Mouse (Mus musculus): ENCODE measurements around the gene Ppid. TPM values are rescaled to one million over a fixed set of nuclear protein-coding genes. Genes with fewer than 3 reads are reported as not detected.

Gene Ppid
- polyA plus RNA-seq, 1 experiment, result 9.6 TPM

DNA sequence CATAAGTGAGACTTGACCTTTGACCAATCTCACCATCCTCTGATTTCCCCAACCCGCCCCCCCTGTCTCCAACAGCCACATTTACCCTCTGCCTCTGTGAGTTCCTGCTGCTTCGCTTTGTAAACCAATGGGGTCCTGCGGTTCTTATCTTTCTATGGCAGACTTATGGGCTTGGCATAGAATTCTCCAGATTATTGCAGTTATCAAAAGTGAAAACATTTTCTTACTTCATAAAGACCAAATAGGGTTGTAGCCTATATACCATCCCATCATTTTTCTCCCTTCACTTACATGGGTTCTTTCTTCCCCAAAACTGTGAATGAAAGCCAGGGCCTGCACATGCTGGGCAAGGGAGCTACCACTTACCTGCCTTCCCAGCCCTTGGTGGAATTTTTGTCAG, 16.8 kb upstream of the Ppid start:
- Histone ChIP-seq H3K4me1 (ENCODE audit: control insufficient read depth, insufficient read depth, low read length) (peaks cover 5% of the 10 kb centered on the region; the same call in 1 of the 2 replicates), H3K36me3 (ENCODE audit: control insufficient read depth, insufficient read depth, low read length) (no peaks in the 10 kb centered on the region), H3K27ac (ENCODE audit: insufficient read depth, low read depth, low read length) (no peak overlapping the region), H3K27me3 (replicated peaks; ENCODE audit: control insufficient read depth, insufficient read depth, low read length) (no peaks in the 10 kb centered on the region), H3K4me3 (ENCODE audit: insufficient read depth, low read depth, low read length) (no peak overlapping the region)
- TF ChIP-seq POLR2A (IDR thresholded peaks at IDR 0.05; ENCODE audit: low read depth, low read length) (no peak), CTCF (conservative IDR thresholded peaks at IDR 0.05; ENCODE audit: insufficient read depth, insufficient read length, low read depth, low read length) (no peak)
- 94% methylated on average over 3 of the region's 3 CpGs for WGBS
- no peak for DNase-seq

DNA sequence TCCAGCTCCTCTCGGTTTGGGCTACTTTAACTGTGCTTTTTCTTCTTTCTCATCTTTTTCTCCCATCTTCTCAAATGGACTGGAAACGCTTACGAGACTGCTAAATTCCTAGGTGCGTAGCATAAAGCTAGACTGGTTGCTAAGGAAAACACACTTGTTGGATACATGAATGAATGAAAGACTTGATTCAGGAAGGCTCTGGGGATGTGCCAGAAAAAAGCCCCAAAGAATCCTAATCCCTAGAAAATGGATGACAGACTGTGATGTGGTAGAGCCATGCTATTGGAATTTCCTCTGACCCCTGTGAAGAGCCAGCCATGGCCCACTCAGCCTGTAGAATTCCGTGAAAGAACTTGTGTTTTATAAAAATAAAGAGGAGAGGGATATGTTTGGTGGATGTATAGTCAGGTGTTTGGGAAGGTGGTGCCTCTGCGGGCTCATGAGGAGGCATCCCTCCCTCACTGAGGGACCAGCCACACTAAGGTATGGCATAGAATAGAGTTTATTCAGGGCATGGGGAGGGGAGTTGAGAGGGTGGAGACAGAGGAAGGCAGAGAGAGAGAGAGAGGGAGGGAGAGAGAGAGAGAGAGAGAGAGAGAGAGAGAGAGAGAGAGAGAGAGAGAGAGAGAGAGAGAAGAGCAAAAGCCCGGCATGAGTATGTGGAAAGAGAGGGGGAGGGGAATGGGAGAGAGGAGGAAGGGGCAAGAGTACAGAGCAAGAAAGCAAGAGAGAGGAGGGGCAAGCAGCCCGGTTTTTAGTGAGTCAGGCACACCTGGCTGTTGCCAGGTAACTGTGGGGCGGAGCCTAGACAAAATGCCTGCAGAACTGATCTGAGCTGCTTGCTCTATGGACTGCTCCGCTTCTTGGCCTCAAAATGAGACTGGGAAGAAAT, 15.3 kb upstream of the Ppid start:
- H3K27ac ChIP-seq (ENCODE audit: insufficient read depth, low read depth, low read length), result no peak overlapping the region
- 51% methylated on average over 10 of the region's 10 CpGs for WGBS
- no peaks in the 10 kb centered on the region for H3K27me3 ChIP-seq (replicated peaks; ENCODE audit: control insufficient read depth, insufficient read depth, low read length)
- TF ChIP-seq POLR2A (IDR thresholded peaks at IDR 0.05; ENCODE audit: low read depth, low read length) (no peak), CTCF (conservative IDR thresholded peaks at IDR 0.05; ENCODE audit: insufficient read depth, insufficient read length, low read depth, low read length) (no peak)
- H3K36me3 ChIP-seq (ENCODE audit: control insufficient read depth, insufficient read depth, low read length), result no peaks in the 10 kb centered on the region
- DNase-seq, result peak; percentile 74
- H3K4me3 ChIP-seq (ENCODE audit: insufficient read depth, low read depth, low read length), result no peak overlapping the region
- peaks cover 5% of the 10 kb centered on the region; the same call in 1 of the 2 replicates for H3K4me1 ChIP-seq (ENCODE audit: control insufficient read depth, insufficient read depth, low read length)

DNA sequence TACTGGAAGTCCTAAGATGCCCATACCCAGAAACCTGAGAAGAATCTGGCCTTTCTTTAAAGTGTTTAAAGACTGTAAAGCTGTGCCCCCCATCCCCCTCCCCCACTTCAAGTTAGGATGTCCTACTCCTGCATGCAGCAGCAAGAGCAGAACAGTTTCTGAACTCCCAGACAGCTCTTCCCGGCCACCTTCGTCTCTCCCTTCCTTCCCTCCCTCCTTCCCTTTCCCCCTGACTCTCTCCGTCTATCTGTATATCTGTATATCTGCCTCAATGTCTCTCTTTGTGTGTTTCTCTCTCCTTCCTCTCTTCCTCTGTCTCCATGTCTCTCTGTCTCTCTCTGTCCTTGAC, 14.7 kb upstream of the Ppid start:
- no peaks in the 10 kb centered on the region for H3K36me3 ChIP-seq (ENCODE audit: control insufficient read depth, insufficient read depth, low read length)
- TF ChIP-seq POLR2A (IDR thresholded peaks at IDR 0.05; ENCODE audit: low read depth, low read length) (no peak), CTCF (conservative IDR thresholded peaks at IDR 0.05; ENCODE audit: insufficient read depth, insufficient read length, low read depth, low read length) (no peak)
- no peak overlapping the region for H3K27ac ChIP-seq (ENCODE audit: insufficient read depth, low read depth, low read length)
- H3K4me3 ChIP-seq (ENCODE audit: insufficient read depth, low read depth, low read length), result no peak overlapping the region
- peaks cover 5% of the 10 kb centered on the region; the same call in 1 of the 2 replicates for H3K4me1 ChIP-seq (ENCODE audit: control insufficient read depth, insufficient read depth, low read length)
- no peaks in the 10 kb centered on the region for H3K27me3 ChIP-seq (replicated peaks; ENCODE audit: control insufficient read depth, insufficient read depth, low read length)
- WGBS, result 19% methylated on average over 3 of the region's 3 CpGs
- DNase-seq, result no peak

DNA sequence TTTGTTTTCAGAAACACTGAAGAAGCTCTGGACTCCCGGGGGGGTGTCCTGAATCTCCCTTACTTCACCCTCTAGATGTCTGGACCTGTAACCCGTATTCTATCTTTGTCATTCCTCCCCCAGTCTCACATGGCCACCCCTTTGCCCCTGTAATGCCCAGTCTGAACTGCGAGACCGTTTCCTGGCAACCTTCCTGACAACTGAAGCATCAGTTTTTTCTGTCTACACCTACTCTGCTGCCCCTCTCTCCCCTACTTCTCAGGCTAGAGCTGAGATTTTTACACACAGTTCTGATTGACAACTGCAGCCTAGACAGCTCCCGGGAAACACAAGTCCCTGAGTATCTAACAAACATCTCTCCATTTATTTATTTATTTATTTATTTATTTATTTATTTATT, 14.3 kb upstream of the Ppid start:
- DNase-seq, result peak; percentile 50
- no peak for TF ChIP-seq POLR2A (IDR thresholded peaks at IDR 0.05; ENCODE audit: low read depth, low read length)
- no peak for TF ChIP-seq CTCF (conservative IDR thresholded peaks at IDR 0.05; ENCODE audit: insufficient read depth, insufficient read length, low read depth, low read length)
- H3K4me1 ChIP-seq (ENCODE audit: control insufficient read depth, insufficient read depth, low read length), result peaks cover 5% of the 10 kb centered on the region; the same call in 1 of the 2 replicates
- H3K27ac ChIP-seq (ENCODE audit: insufficient read depth, low read depth, low read length), result no peak overlapping the region
- H3K4me3 ChIP-seq (ENCODE audit: insufficient read depth, low read depth, low read length), result no peak overlapping the region
- H3K36me3 ChIP-seq (ENCODE audit: control insufficient read depth, insufficient read depth, low read length), result no peaks in the 10 kb centered on the region
- H3K27me3 ChIP-seq (replicated peaks; ENCODE audit: control insufficient read depth, insufficient read depth, low read length), result no peaks in the 10 kb centered on the region
- 15% methylated on average over 5 of the region's 5 CpGs for WGBS

DNA sequence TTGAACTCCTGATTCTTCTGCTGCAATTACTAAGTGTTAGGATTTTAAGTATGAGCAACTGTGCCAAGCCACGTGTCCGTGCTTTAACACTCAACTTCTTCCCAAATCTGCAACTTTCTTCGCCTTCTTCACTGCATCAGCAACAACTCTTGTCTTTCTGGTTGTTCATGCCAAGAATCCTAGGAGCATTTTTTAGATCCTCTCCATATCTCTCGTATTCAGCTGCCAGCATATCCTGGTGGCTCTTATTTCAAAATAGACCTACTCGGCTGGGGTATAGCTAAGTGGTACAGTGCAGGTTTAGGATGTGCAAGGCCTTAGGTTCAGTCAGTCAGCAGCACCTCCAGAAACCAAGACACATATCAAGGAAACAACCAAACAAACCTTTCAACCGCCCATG, 13.5 kb upstream of the Ppid start:
- Histone ChIP-seq H3K27ac (ENCODE audit: insufficient read depth, low read depth, low read length) (peak overlapping the region; percentile 89), H3K36me3 (ENCODE audit: control insufficient read depth, insufficient read depth, low read length) (no peaks in the 10 kb centered on the region), H3K27me3 (replicated peaks; ENCODE audit: control insufficient read depth, insufficient read depth, low read length) (no peaks in the 10 kb centered on the region), H3K4me3 (ENCODE audit: insufficient read depth, low read depth, low read length) (no peak overlapping the region), H3K4me1 (ENCODE audit: control insufficient read depth, insufficient read depth, low read length) (peaks cover 5% of the 10 kb centered on the region; the same call in 1 of the 2 replicates)
- WGBS, result 70% methylated on average over 6 of the region's 6 CpGs
- no peak for TF ChIP-seq CTCF (conservative IDR thresholded peaks at IDR 0.05; ENCODE audit: insufficient read depth, insufficient read length, low read depth, low read length)
- no peak for TF ChIP-seq POLR2A (IDR thresholded peaks at IDR 0.05; ENCODE audit: low read depth, low read length)
- DNase-seq, result no peak

DNA sequence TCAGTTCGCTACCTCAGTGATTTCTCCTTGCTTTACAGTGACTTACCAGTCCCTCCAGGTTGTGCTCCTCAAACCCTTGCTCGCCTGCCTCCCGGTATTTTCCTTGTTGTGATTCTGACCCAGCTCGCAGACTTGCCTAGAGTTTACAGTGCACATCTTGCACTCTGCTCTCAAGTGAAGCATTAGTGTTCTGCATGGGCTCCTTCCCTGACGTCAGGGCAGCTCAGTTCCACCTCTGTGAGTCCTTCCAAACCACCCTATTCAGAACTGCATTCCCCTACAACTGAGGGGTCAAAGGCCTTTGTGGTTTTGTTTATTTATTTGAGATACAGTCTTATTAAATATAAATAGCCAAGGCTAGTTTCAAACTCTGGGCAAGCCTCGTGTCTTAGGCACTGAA, 13.0 kb upstream of the Ppid start:
- Histone ChIP-seq H3K27ac (ENCODE audit: insufficient read depth, low read depth, low read length) (peak overlapping the region; percentile 89), H3K36me3 (ENCODE audit: control insufficient read depth, insufficient read depth, low read length) (no peaks in the 10 kb centered on the region), H3K27me3 (replicated peaks; ENCODE audit: control insufficient read depth, insufficient read depth, low read length) (no peaks in the 10 kb centered on the region), H3K4me1 (ENCODE audit: control insufficient read depth, insufficient read depth, low read length) (peaks cover 5% of the 10 kb centered on the region; the same call in 1 of the 2 replicates), H3K4me3 (ENCODE audit: insufficient read depth, low read depth, low read length) (no peak overlapping the region)
- peak; percentile 73 for DNase-seq
- 57% methylated on average over 6 of the region's 6 CpGs for WGBS
- TF ChIP-seq POLR2A (IDR thresholded peaks at IDR 0.05; ENCODE audit: low read depth, low read length), result no peak
- TF ChIP-seq CTCF (conservative IDR thresholded peaks at IDR 0.05; ENCODE audit: insufficient read depth, insufficient read length, low read depth, low read length), result no peak

DNA sequence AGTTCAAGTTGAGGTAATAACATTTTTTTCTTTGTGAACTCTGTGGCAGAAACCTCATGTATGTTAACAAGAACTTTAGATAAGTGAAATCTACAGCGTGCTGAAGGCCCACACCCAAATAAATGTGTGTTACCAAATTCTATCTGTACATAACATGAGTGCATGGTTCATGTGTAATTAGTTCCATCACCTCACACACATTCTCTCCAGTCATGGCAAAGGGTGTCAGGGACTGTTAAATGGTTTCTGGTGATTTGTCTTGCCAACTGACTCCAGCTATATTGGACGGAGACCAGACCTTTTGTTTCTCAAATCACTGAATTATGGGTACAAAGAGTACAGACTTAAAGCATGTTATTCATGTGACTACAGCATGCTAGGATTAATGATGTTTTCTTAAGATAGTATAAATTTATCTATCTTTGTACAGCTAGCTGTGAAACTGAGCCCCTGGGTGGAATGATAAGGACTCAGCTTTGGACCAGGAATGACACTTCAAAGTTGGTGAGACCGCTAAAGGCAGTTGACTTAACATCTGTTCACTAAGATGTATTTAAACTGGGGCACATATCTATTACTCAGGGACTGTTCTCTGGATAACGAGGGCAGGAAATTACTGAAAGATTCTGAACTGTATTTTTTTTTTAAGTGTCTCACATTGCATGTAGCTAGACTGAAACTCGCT, 11.1 kb upstream of the Ppid start:
- Histone ChIP-seq H3K27ac (ENCODE audit: insufficient read depth, low read depth, low read length) (no peak overlapping the region), H3K36me3 (ENCODE audit: control insufficient read depth, insufficient read depth, low read length) (no peaks in the 10 kb centered on the region), H3K4me1 (ENCODE audit: control insufficient read depth, insufficient read depth, low read length) (peaks cover 5% of the 10 kb centered on the region; the same call in 1 of the 2 replicates), H3K27me3 (replicated peaks; ENCODE audit: control insufficient read depth, insufficient read depth, low read length) (no peaks in the 10 kb centered on the region), H3K4me3 (ENCODE audit: insufficient read depth, low read depth, low read length) (no peak overlapping the region)
- 77% methylated on average over 5 of the region's 5 CpGs for WGBS
- no peak for TF ChIP-seq POLR2A (IDR thresholded peaks at IDR 0.05; ENCODE audit: low read depth, low read length)
- no peak for TF ChIP-seq CTCF (conservative IDR thresholded peaks at IDR 0.05; ENCODE audit: insufficient read depth, insufficient read length, low read depth, low read length)
- no peak for DNase-seq

Measured in kidney, adult 2 months (tissue).